Comparison of ENCODE assay signal across 11 mouse cellular contexts in genomic region chr16:33676347-33677312, GRCm38 (mm10). TPM values are rescaled to one million over a fixed set of nuclear protein-coding genes. Genes with fewer than 3 reads are reported as not detected.
DNase-seq lines count a peak whose midpoint lies in the region; ATAC-seq lines count a peak whose summit lies in the region.
"Had no signal": no experiment of that assay in that cellular context is flagged by ENCODE, and none has a peak within 500 bp of the region (broad histone marks: within the 10 kb centered on the region; RNA-seq: fewer than 3 reads in every experiment).

No protein-coding gene starts in this region.

- ATAC-seq in kidney, embryonic 14.5 days (ENCODE audit: low FRiP score, low TSS enrichment) = no peak
- ATAC-seq: liver, embryonic 12.5 days; Patski had no signal

- intact Hi-C loops in heart, postnatal 36 days (cut with DNase I) = loop anchor here (2.0 to 5.0 kb wide), 2 partner anchors 96 to 114 kb away; no protein-coding TSS in a partner anchor

- no peak overlapping the region for H3K9ac ChIP-seq in kidney, embryonic 14.5 days (ENCODE audit: low read depth, low read length)
- H3K9ac ChIP-seq: liver, embryonic 12.5 days had no signal

- 75% methylated on average over 7 of the region's 7 CpGs for WGBS in kidney, embryonic 14.5 days

- no peaks in the 10 kb centered on the region for H3K9me3 ChIP-seq in kidney, embryonic 14.5 days (ENCODE audit: control insufficient read depth, low read length)
- H3K9me3 ChIP-seq: liver, embryonic 12.5 days had no signal

- H3K27me3 ChIP-seq in kidney, embryonic 14.5 days (ENCODE audit: control insufficient read depth, insufficient read depth, low read length) = no peaks in the 10 kb centered on the region
- H3K27me3 ChIP-seq: Patski had no signal

- DNase-seq in kidney, adult 18-20 months = peak; percentile 47
- DNase-seq in fibroblast of lung, adult 2 months (ENCODE audit: low read depth) = peak; percentile 63
- peak; percentile 66 to 77 for DNase-seq in heart, postnatal 36 days
- DNase-seq in lung, postnatal 25 days (ENCODE audit: low spot score) = peak; percentile 94
- DNase-seq in thymus, postnatal 10 days (ENCODE audit: low spot score in 2 of 2) = no peak
- DNase-seq in cerebellum, adult 18-20 months = no peak
- DNase-seq in right cerebral cortex, postnatal 25 days = no peak
- DNase-seq: gastrocnemius, postnatal 14 days had no signal

- no peak overlapping the region for H3K27ac ChIP-seq in kidney, embryonic 14.5 days (ENCODE audit: low read depth, low read length)
- H3K27ac ChIP-seq: liver, embryonic 12.5 days had no signal

- 0 out of 2 replicates have a peak, but pooled peaks cover 6% of the 10 kb centered on the region for H3K4me1 ChIP-seq in kidney, embryonic 14.5 days (ENCODE audit: control insufficient read depth, insufficient read depth, low read length)
- H3K4me1 ChIP-seq: liver, embryonic 12.5 days had no signal

- no peaks in the 10 kb centered on the region for H3K36me3 ChIP-seq in kidney, embryonic 14.5 days (ENCODE audit: control insufficient read depth, insufficient read depth, low read length)
- H3K36me3 ChIP-seq: liver, embryonic 12.5 days had no signal

- H3K4me2 ChIP-seq in kidney, embryonic 14.5 days (replicated peaks; ENCODE audit: low read depth, low read length) = no peak overlapping the region
- H3K4me2 ChIP-seq: liver, embryonic 12.5 days had no signal

- H3K4me3 ChIP-seq in kidney, embryonic 14.5 days (ENCODE audit: low read length) = no peak overlapping the region
- H3K4me3 ChIP-seq: liver, embryonic 12.5 days had no signal

RNA-seq across cellular contexts. Expression of gene Heg1, which starts 7.5 kb away (rescaled TPM):
- 14.2 and 21.5 TPM in 2 replicates for polyA plus RNA-seq in kidney, embryonic 14.5 days (2014; fragmentation: Nextera tagmentation; extraction: Ambion mirVana)
- total RNA-seq in heart, postnatal 36 days (2021) = 100 to 1,000 TPM; 136 to 157 TPM

Comparison
In these comparisons a context has a peak if more than half of its experiments do, and no peak if none do; other contexts are left out.
1. DNase-seq: peak in kidney, adult 18-20 months (single experiment), fibroblast of lung, adult 2 months (single experiment), heart, postnatal 36 days (2 of 2) and lung, postnatal 25 days (single experiment); none in thymus, postnatal 10 days (0 of 2), cerebellum, adult 18-20 months (0 of 2) and right cerebral cortex, postnatal 25 days (single experiment).